In genomic region chr3:62924441-62924840, GRCm38 (mm10) we compare ENCODE assay signal across 8 mouse cellular contexts.
A peak's percentile ranks its signal among the peaks of the same experiment; 100 is the strongest.
DNase-seq lines count a peak whose midpoint lies in the region; ATAC-seq and TF ChIP-seq lines count a peak whose summit lies in the region.

No protein-coding gene starts in this region.

- WGBS in heart, postnatal 0 days, result 7% methylated on average over 1 of the region's 1 CpGs

- no peak for TF ChIP-seq EP300 in heart, postnatal 0 days (IDR thresholded peaks at IDR 0.05; ENCODE audit: low read depth)

- H3K4me1 ChIP-seq in heart, postnatal 0 days (ENCODE audit: control insufficient read depth, insufficient read depth), result no peaks in the 10 kb centered on the region

- H3K27ac ChIP-seq in heart, postnatal 0 days (ENCODE audit: low read depth), result no peak overlapping the region

- no peak overlapping the region for H3K4me2 ChIP-seq in heart, postnatal 0 days (ENCODE audit: low read depth, low read length)

- ATAC-seq in heart, postnatal 0 days (ENCODE audit: insufficient read depth, low read depth), result no peak

- H3K27me3 ChIP-seq in heart, postnatal 0 days (ENCODE audit: control insufficient read depth, insufficient read depth, low read length), result no peaks in the 10 kb centered on the region

- peak; percentile 24 for DNase-seq in heart, postnatal 0 days (ENCODE audit: low spot score)
- no peak for DNase-seq in heart, adult 9 months (ENCODE audit: low spot score in 2 of 2)
- peak; percentile 8 for DNase-seq in ovary, postnatal 14 days (ENCODE audit: low spot score)
- no peak for DNase-seq in ovary, postnatal 36 days (ENCODE audit: low spot score)
- peak; percentile 46 for DNase-seq in forelimb bud, embryonic 11.5 days (ENCODE audit: low read depth, low spot score)
- peak; percentile 2 for DNase-seq in skeletal muscle tissue, adult 2 months (ENCODE audit: low read depth, low spot score)
- no peak for DNase-seq in T-cell, adult 2 months (ENCODE audit: low spot score)
- no peak for DNase-seq in adrenal gland, postnatal 4 days (ENCODE audit: low spot score in 2 of 2)

- H3K9ac ChIP-seq in heart, postnatal 0 days (replicated peaks; ENCODE audit: low read depth, low read length), result no peak overlapping the region

- TF ChIP-seq CTCF in heart, postnatal 0 days (IDR thresholded peaks at IDR 0.05; ENCODE audit: low read depth), result peak; percentile 46

- H3K4me3 ChIP-seq in heart, postnatal 0 days (ENCODE audit: low read depth, low read length), result no peak overlapping the region

- H3K9me3 ChIP-seq in heart, postnatal 0 days (replicated peaks; ENCODE audit: control insufficient read depth, low read length), result no peaks in the 10 kb centered on the region

- no peaks in the 10 kb centered on the region for H3K36me3 ChIP-seq in heart, postnatal 0 days (replicated peaks; ENCODE audit: control insufficient read depth, insufficient read depth, low read length)

Comparison
In these comparisons a context has a peak if more than half of its experiments do, and no peak if none do; other contexts are left out.
1. DNase-seq: peak in heart, postnatal 0 days (single experiment), ovary, postnatal 14 days (single experiment), forelimb bud, embryonic 11.5 days (single experiment) and skeletal muscle tissue, adult 2 months (single experiment); none in heart, adult 9 months (0 of 2), ovary, postnatal 36 days (single experiment), T-cell, adult 2 months (single experiment) and adrenal gland, postnatal 4 days (0 of 2).